Mouse (Mus musculus) 416B (cell line): Measurements from ENCODE around the gene Cmc2.
A peak's percentile ranks its signal among the peaks of the same experiment; 100 is the strongest.

ENCODE experiments used
- DNase-seq: peaks from one replicate; pipeline ENCODE4 v3.0.0; 2011; ENCODE audit warnings: low read depth

Cmc2 gene

GRCm38 (mm10) chr8:116921337-116922059, at the start of gene Cmc2, which contains the start of gene Cenpn:
Gene Cmc2, minus strand, starts transcription at chr8:116921455.
Gene Cenpn, plus strand, starts transcription at chr8:116921730.
- peak; percentile 98 for DNase-seq

GRCm38 (mm10) chr8:116969531-116969930, 48.3 kb upstream of the Cmc2 start:
- DNase-seq, result no peak

- DNase-seq, result no peak
Observed at GRCm38 (mm10) chr8:116954415-116954814, 33.2 kb upstream of the Cmc2 start.

GRCm38 (mm10) chr8:116952428-116952827, 31.2 kb upstream of the Cmc2 start:
- no peak for DNase-seq

- DNase-seq, result no peak
Observed at GRCm38 (mm10) chr8:116951778-116952177, 30.5 kb upstream of the Cmc2 start.

GRCm38 (mm10) chr8:116951369-116951768, 30.1 kb upstream of the Cmc2 start:
- no peak for DNase-seq

GRCm38 (mm10) chr8:116947589-116947988, 26.3 kb upstream of the Cmc2 start:
- DNase-seq, result no peak

- no peak for DNase-seq
Observed at GRCm38 (mm10) chr8:116946851-116947250, 25.6 kb upstream of the Cmc2 start.

- DNase-seq, result no peak
Observed at GRCm38 (mm10) chr8:116946268-116946838, 25.1 kb upstream of the Cmc2 start.

GRCm38 (mm10) chr8:116945169-116945910, 24.1 kb upstream of the Cmc2 start:
- DNase-seq, result no peak

- DNase-seq, result no peak
Observed at GRCm38 (mm10) chr8:116944385-116944696, 23.1 kb upstream of the Cmc2 start.

GRCm38 (mm10) chr8:116943555-116944384, 22.5 kb upstream of the Cmc2 start:
- DNase-seq, result peak; percentile 70

GRCm38 (mm10) chr8:116943161-116943554, 21.9 kb upstream of the Cmc2 start, which contains the start of gene Atmin:
Gene Atmin, plus strand, starts transcription at chr8:116943393.
- DNase-seq, result peak; percentile 83

GRCm38 (mm10) chr8:116942284-116943058, 21.2 kb upstream of the Cmc2 start:
- DNase-seq, result no peak

- no peak for DNase-seq
Observed at GRCm38 (mm10) chr8:116935506-116935905, 14.3 kb upstream of the Cmc2 start.

- DNase-seq, result no peak
Observed at GRCm38 (mm10) chr8:116934976-116935375, 13.7 kb upstream of the Cmc2 start.

- no peak for DNase-seq
Observed at GRCm38 (mm10) chr8:116928588-116928987, 7.3 kb upstream of the Cmc2 start.

GRCm38 (mm10) chr8:116927880-116928279, 6.6 kb upstream of the Cmc2 start:
- DNase-seq, result peak; percentile 61

- DNase-seq, result peak; percentile 94
Observed at GRCm38 (mm10) chr8:116923526-116923925, 2.3 kb upstream of the Cmc2 start.

- DNase-seq, result no peak
Observed at GRCm38 (mm10) chr8:116922060-116922757, 954 bp upstream of the Cmc2 start.

- no peak for DNase-seq
Observed at GRCm38 (mm10) chr8:116921005-116921336, 284 bp downstream of the Cmc2 start.
